Mouse (Mus musculus) inflammation-experienced regulatory T-cells, adult 6 months (primary cell): Measurements from ENCODE around the gene Gm4353. TPM values are rescaled to one million over a fixed set of nuclear protein-coding genes. Genes with fewer than 3 reads are reported as not detected.

Experiments used
- ATAC-seq: one replicate; pipeline ENCODE4 v1.8.0; 2017
- polyA plus RNA-seq, 3 experiments: library from polyadenylated mRNA; unstranded; fragments of 100-300 nt; shearing (Covaris generic); gene quantifications; one replicate each; pipeline ENCODE4 v1.2.1; 2017

Gm4353 gene
- polyA plus RNA-seq, 3 experiments from 2014 or later = 0.34 to 1.2 (median 1.2) TPM

- peak; percentile 83 for ATAC-seq
These were observed 44.6 kb downstream of the Gm4353 start for GRCm38 (mm10) chr7:116039538-116040466.

GRCm38 (mm10) chr7:116039196-116039537 lies 45.3 kb downstream of the Gm4353 start, which contains the start of gene 1110004F10Rik:
TSS of gene 1110004F10Rik (plus strand) at chr7:116039397.
- ATAC-seq = no peak

GRCm38 (mm10) chr7:116038511-116038910 lies 45.9 kb downstream of the Gm4353 start, which contains the start of gene Sox6:
TSS of gene Sox6 (minus strand) at chr7:116038796.
- ATAC-seq = no peak

- ATAC-seq = no peak
These were observed 46.4 kb downstream of the Gm4353 start for GRCm38 (mm10) chr7:116038024-116038423.

- no peak for ATAC-seq
These were observed 47.6 kb downstream of the Gm4353 start for GRCm38 (mm10) chr7:116036591-116037555.

- no peak for ATAC-seq
These were observed 48.9 kb downstream of the Gm4353 start for GRCm38 (mm10) chr7:116035504-116035903.

- ATAC-seq = no peak
These were observed 50.1 kb downstream of the Gm4353 start for GRCm38 (mm10) chr7:116034282-116034758.

GRCm38 (mm10) chr7:116033371-116034241 lies 50.8 kb downstream of the Gm4353 start:
- ATAC-seq = peak; percentile 19

Other genes with a start within 250 kb of the Gm4353 start
- not detected for gene Sox6, start 45.8 kb downstream of the Gm4353 start, polyA plus RNA-seq
- 100 to 1,000 TPM; 199 to 229 (median 218) TPM for gene 1110004F10Rik, start 45.2 kb downstream of the Gm4353 start, polyA plus RNA-seq
- gene Plekha7, start 223.7 kb upstream of the Gm4353 start, polyA plus RNA-seq = 10 to 100 TPM in 1 of 3 experiments, 1 to 10 TPM in 2; 4.6 to 13.4 (median 6.8) TPM
- 100 to 1,000 TPM; 321 to 978 (median 399) TPM for gene Rps13, start 249.6 kb upstream of the Gm4353 start, polyA plus RNA-seq